Mouse (Mus musculus) bone marrow macrophage, adult 2 months (primary cell): Measurements from ENCODE around the gene Tef. TPM values are rescaled to one million over a fixed set of nuclear protein-coding genes. Genes with fewer than 3 reads are reported as not detected.

Experiments
- H3K27ac ChIP-seq: 2 replicates; pipeline ENCODE4 v1.5.1; 2012; ENCODE audit warnings: low read depth, low read length; ENCODE audit not compliant: insufficient read depth
- H3K4me1 ChIP-seq: 2 replicates; pipeline ENCODE4 v1.6.1; 2012; ENCODE audit warnings: low read length; ENCODE audit not compliant: control insufficient read depth, insufficient read depth
- H3K4me3 ChIP-seq: 2 replicates; pipeline ENCODE4 v1.5.1; 2012; ENCODE audit warnings: mild to moderate bottlenecking, low read length, moderate library complexity; ENCODE audit not compliant: insufficient read depth
- CTCF ChIP-seq: IDR thresholded peaks from 2 replicates; pipeline ENCODE4 v1.5.1; 2012; ENCODE audit warnings: low read depth, mild to moderate bottlenecking, low read length, moderate library complexity
- POLR2A ChIP-seq: IDR thresholded peaks from 2 replicates; pipeline ENCODE4 v1.6.1; 2012; ENCODE audit warnings: mild to moderate bottlenecking, low read depth, low read length, borderline replicate concordance
- polyA plus RNA-seq: library from polyadenylated mRNA; stranded (reverse); fragments of >200 nt; gene quantifications from 2 replicates; pipeline ENCODE4 v1.2.4, GENCODE M21; 2012; ENCODE audit not compliant: missing spikeins, insufficient read depth, insufficient read length

Tef gene
- polyA plus RNA-seq, 1 experiment, result 69.3 TPM

GRCm38 (mm10) chr15:81856938-81857723 is 54.9 kb downstream of the Tef start:
- Histone ChIP-seq H3K27ac (peak overlapping the region; percentile 82), H3K4me3 (peak overlapping the region; percentile 83), H3K4me1 (peaks cover 17% of the 10 kb centered on the region)
- TF ChIP-seq CTCF (0 out of 2 replicates have a peak, but pooled peaks have one; percentile 5), POLR2A (no peak)

DNA sequence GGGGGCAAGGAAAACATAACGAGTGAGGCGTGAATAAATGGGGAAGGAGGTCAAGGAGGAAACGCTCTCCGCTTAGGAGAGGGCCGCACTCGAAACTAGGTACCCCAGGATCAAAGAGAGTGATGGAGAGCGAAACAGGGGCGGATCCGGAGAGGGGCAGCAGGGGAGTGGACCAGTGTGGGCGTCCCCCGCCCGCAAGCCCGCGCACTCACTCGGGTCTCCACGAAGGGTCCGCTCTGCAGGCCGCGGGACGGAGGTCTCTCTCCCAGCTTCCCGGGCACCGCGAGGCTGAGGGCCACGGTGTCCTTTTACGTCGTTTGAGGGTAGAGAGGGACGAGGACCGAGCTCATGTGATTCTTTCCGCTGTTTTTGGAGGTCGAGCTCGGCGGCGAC is 55.5 kb downstream of the Tef start:
- no peak for TF ChIP-seq CTCF
- TF ChIP-seq POLR2A, result no peak
- Histone ChIP-seq H3K27ac (peak overlapping the region; percentile 82), H3K4me3 (peak overlapping the region; percentile 83), H3K4me1 (peaks cover 21% of the 10 kb centered on the region)

- Histone ChIP-seq H3K4me1 (peaks cover 23% of the 10 kb centered on the region), H3K27ac (peak overlapping the region; percentile 98), H3K4me3 (peak overlapping the region; percentile 83)
- TF ChIP-seq POLR2A (peak; percentile 98), CTCF (no peak)
These were observed 55.9 kb downstream of the Tef start for GRCm38 (mm10) chr15:81858138-81858516.

GRCm38 (mm10) chr15:81858517-81859329 is 56.5 kb downstream of the Tef start, which contains the start of gene Tob2:
Tob2 (minus strand) TSS chr15:81858796.
- H3K4me1 ChIP-seq, result peaks cover 23% of the 10 kb centered on the region
- TF ChIP-seq POLR2A (peak; percentile 12; the same call in 1 of the 2 replicates), CTCF (no peak)
- H3K27ac ChIP-seq, result peak within 1 kb of the TSS; percentile 98
- peak within 1 kb of the TSS; percentile 83 for H3K4me3 ChIP-seq

DNA sequence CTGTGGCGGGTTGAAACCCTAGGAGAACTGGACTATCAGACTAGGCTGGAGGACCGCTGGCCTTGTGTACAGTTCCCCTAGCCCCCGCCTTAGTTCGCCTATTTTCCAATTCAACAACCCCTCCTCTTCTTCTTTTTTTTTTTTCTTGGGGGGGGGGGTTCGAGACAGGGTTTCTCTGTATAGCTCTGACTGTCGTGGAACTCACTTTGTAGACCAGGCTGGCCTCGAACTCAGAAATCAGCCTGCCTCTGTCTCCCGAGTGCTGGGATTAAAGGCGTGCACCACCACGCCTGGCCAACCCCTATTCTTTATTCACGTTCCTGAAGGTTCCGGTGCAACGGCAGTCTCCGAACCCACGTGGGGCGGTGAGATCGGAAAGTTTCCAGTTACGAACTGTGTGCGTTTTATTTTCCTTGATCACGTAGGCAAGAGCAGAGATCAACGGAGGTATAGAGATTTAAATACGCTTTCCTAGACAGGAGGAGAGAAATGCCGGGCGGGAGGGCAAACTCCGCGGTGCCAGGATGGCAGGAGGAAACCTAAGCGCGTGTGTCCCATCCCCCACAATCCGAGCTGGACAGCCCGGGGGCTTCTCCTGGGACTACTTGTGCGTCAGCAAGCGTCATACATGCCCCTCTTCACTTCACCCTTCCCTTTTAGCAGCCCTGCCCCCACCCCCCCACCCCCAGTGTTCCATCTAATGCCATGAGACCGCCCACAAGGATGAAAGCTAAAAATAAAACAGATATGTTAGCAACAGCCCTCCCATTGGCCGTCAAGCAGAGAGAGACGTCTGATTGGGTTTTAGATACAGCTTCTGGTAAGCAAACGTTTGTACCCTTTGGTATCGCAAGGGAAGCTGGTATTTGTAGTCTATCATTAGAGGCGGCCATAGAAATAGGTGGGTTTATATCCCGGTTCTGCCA is 57.4 kb downstream of the Tef start:
- TF ChIP-seq POLR2A, result no peak
- TF ChIP-seq CTCF, result no peak

GRCm38 (mm10) chr15:81860471-81861135 is 58.4 kb downstream of the Tef start:
- TF ChIP-seq POLR2A (no peak), CTCF (no peak)
- Histone ChIP-seq H3K4me3 (peak overlapping the region; percentile 16), H3K4me1 (peaks cover 20% of the 10 kb centered on the region), H3K27ac (peak overlapping the region; percentile 75)

More for the DNA sequence above, 57.4 kb downstream of the Tef start:
- Histone ChIP-seq H3K4me1 (peaks cover 23% of the 10 kb centered on the region), H3K27ac (peak overlapping the region; percentile 98), H3K4me3 (peak overlapping the region; percentile 83)

- Histone ChIP-seq H3K27ac (no peak overlapping the region), H3K4me3 (no peak overlapping the region), H3K4me1 (peaks cover 20% of the 10 kb centered on the region)
- TF ChIP-seq POLR2A, result no peak
- TF ChIP-seq CTCF, result no peak
These were observed 62.0 kb downstream of the Tef start for GRCm38 (mm10) chr15:81864238-81864637.

GRCm38 (mm10) chr15:81869985-81870384 is 67.8 kb downstream of the Tef start:
- TF ChIP-seq POLR2A (no peak), CTCF (no peak)
- no peak overlapping the region for H3K4me3 ChIP-seq
- H3K4me1 ChIP-seq, result no peaks in the 10 kb centered on the region; the same call in 1 of the 2 replicates
- H3K27ac ChIP-seq, result no peak overlapping the region
